In genomic region chr6:147390499-147390898, GRCm38 (mm10) we compare ENCODE assay signal across 24 mouse cellular contexts.
DNase-seq lines count a peak whose midpoint lies in the region; ATAC-seq and TF ChIP-seq lines count a peak whose summit lies in the region.
"Had no signal": no experiment of that assay in that cellular context is flagged by ENCODE, and none has a peak within 500 bp of the region (broad histone marks: within the 10 kb centered on the region; RNA-seq: fewer than 3 reads in every experiment).

No protein-coding gene starts in this region.

- H3K27me3 ChIP-seq in forebrain, embryonic 12.5 days = peaks cover 8% of the 10 kb centered on the region
- 0 out of 2 replicates have a peak, but pooled peaks cover 4% of the 10 kb centered on the region for H3K27me3 ChIP-seq in forebrain, postnatal 0 days (ENCODE audit: insufficient read depth, low read length)
- no peaks in the 10 kb centered on the region for H3K27me3 ChIP-seq in kidney, embryonic 14.5 days (ENCODE audit: control insufficient read depth, insufficient read depth, low read length)
- H3K27me3 ChIP-seq in limb, embryonic 10.5 days (ENCODE audit: low read depth, poor library complexity, severe bottlenecking) = no peaks in the 10 kb centered on the region
- H3K27me3 ChIP-seq: midbrain, embryonic 15.5 days; stomach, embryonic 15.5 days had no signal

- H3K4me2 ChIP-seq in forebrain, embryonic 12.5 days = no peak overlapping the region
- no peak overlapping the region for H3K4me2 ChIP-seq in forebrain, postnatal 0 days (ENCODE audit: low read depth)
- H3K4me2 ChIP-seq in kidney, embryonic 14.5 days (replicated peaks; ENCODE audit: low read depth, low read length) = no peak overlapping the region
- H3K4me2 ChIP-seq: midbrain, embryonic 15.5 days; stomach, embryonic 15.5 days had no signal

- WGBS in forebrain, embryonic 12.5 days = 86% methylated on average over 5 of the region's 5 CpGs
- 82% methylated on average over 5 of the region's 5 CpGs for WGBS in forebrain, postnatal 0 days
- 51% methylated on average over 5 of the region's 5 CpGs for WGBS in kidney, embryonic 14.5 days
- 84% methylated on average over 5 of the region's 5 CpGs for whole genome bisulfite sequencing in limb, embryonic 10.5 days

- no peak overlapping the region for H3K4me3 ChIP-seq in forebrain, embryonic 12.5 days (replicated peaks)
- H3K4me3 ChIP-seq in forebrain, postnatal 0 days (ENCODE audit: low read depth, low read length) = no peak overlapping the region
- no peak overlapping the region for H3K4me3 ChIP-seq in kidney, embryonic 14.5 days (ENCODE audit: low read length)
- no peak overlapping the region for H3K4me3 ChIP-seq in limb, embryonic 10.5 days
- H3K4me3 ChIP-seq: erythroblast, embryonic 14.5 days; midbrain, embryonic 15.5 days; myocyte; stomach, embryonic 15.5 days had no signal

- no peaks in the 10 kb centered on the region for H3K36me3 ChIP-seq in forebrain, embryonic 12.5 days (replicated peaks)
- no peaks in the 10 kb centered on the region for H3K36me3 ChIP-seq in forebrain, postnatal 0 days (ENCODE audit: insufficient read depth)
- H3K36me3 ChIP-seq in kidney, embryonic 14.5 days (ENCODE audit: control insufficient read depth, insufficient read depth, low read length) = no peaks in the 10 kb centered on the region
- no peaks in the 10 kb centered on the region for H3K36me3 ChIP-seq in limb, embryonic 10.5 days
- H3K36me3 ChIP-seq: midbrain, embryonic 15.5 days; stomach, embryonic 15.5 days had no signal

- no peaks in the 10 kb centered on the region for H3K9me3 ChIP-seq in forebrain, embryonic 12.5 days
- no peaks in the 10 kb centered on the region for H3K9me3 ChIP-seq in forebrain, postnatal 0 days (ENCODE audit: low read length)
- no peaks in the 10 kb centered on the region for H3K9me3 ChIP-seq in kidney, embryonic 14.5 days (ENCODE audit: control insufficient read depth, low read length)
- H3K9me3 ChIP-seq in limb, embryonic 10.5 days (replicated peaks) = no peaks in the 10 kb centered on the region
- H3K9me3 ChIP-seq: midbrain, embryonic 15.5 days; stomach, embryonic 15.5 days had no signal

- ATAC-seq in forebrain, embryonic 12.5 days (ENCODE audit: low FRiP score) = peak; percentile 44; the same call in 1 of the 2 replicates
- no peak for ATAC-seq in forebrain, postnatal 0 days
- peak; percentile 60; the same call in 1 of the 2 replicates for ATAC-seq in kidney, embryonic 14.5 days (ENCODE audit: low FRiP score, low TSS enrichment)
- ATAC-seq: CD4-positive, CD25-positive, alpha-beta regulatory T cell, adult 4 months; forebrain, embryonic 14.5 days; hindbrain, postnatal 0 days; intestine, embryonic 16.5 days; midbrain, embryonic 15.5 days had no signal

- no peak for DNase-seq in forebrain, postnatal 0 days
- no peak for DNase-seq in kidney, postnatal 10 days
- DNase-seq in 3134 (ENCODE audit: extremely low read depth, insufficient read length, low spot score) = peak; percentile 25
- no peak for DNase-seq in limb, embryonic 10.5 days (ENCODE audit: low spot score)
- no peak for DNase-seq in retina, postnatal 1 day
- DNase-seq: adrenal gland, postnatal 25 days; cerebellum, adult 9-10 months; kidney, adult 9 months; layer of hippocampus, adult 9-11 months; liver; lung, postnatal 36 days; right cerebral cortex, adult 18-20 months; thymus, adult 18-20 months; thymus, postnatal 4 days had no signal

- no peak overlapping the region for H3K9ac ChIP-seq in forebrain, embryonic 12.5 days
- no peak overlapping the region for H3K9ac ChIP-seq in forebrain, postnatal 0 days
- no peak overlapping the region for H3K9ac ChIP-seq in kidney, embryonic 14.5 days (ENCODE audit: low read depth, low read length)
- H3K9ac ChIP-seq: midbrain, embryonic 15.5 days; stomach, embryonic 15.5 days had no signal

- no peak for TF ChIP-seq CTCF in forebrain, postnatal 0 days (IDR thresholded peaks at IDR 0.05; ENCODE audit: low read depth)

- H3K27ac ChIP-seq in forebrain, embryonic 12.5 days = no peak overlapping the region
- H3K27ac ChIP-seq in forebrain, postnatal 0 days (ENCODE audit: low read depth, low read length) = no peak overlapping the region
- H3K27ac ChIP-seq in kidney, embryonic 14.5 days (ENCODE audit: low read depth, low read length) = no peak overlapping the region
- 0 out of 2 replicates have a peak overlapping the region, but pooled peaks have one; percentile 50 for H3K27ac ChIP-seq in limb, embryonic 10.5 days
- H3K27ac ChIP-seq: hindbrain, postnatal 0 days; midbrain, embryonic 15.5 days; stomach, embryonic 15.5 days had no signal

- peaks cover 6% of the 10 kb centered on the region; the same call in 1 of the 2 replicates for H3K4me1 ChIP-seq in forebrain, embryonic 12.5 days
- H3K4me1 ChIP-seq in forebrain, postnatal 0 days (ENCODE audit: insufficient read depth) = no peaks in the 10 kb centered on the region
- H3K4me1 ChIP-seq in kidney, embryonic 14.5 days (ENCODE audit: control insufficient read depth, insufficient read depth, low read length) = peaks cover 8% of the 10 kb centered on the region
- H3K4me1 ChIP-seq in limb, embryonic 10.5 days = peaks cover 32% of the 10 kb centered on the region
- H3K4me1 ChIP-seq: midbrain, embryonic 15.5 days had no signal
